Mouse (Mus musculus): Measurements from ENCODE around the gene Rasa4.
"Not testable (repeated sequence)": the region's sequence is repeated elsewhere in the genome, so short reads cannot be mapped to it uniquely, and the experiment has no call there.

Rasa4 gene

GRCm38 (mm10) chr5:136069411-136069810, 14.3 kb upstream of the Rasa4 start:
- no peak for DNase-seq

GRCm38 (mm10) chr5:136073051-136073450, 10.7 kb upstream of the Rasa4 start:
- no peak for DNase-seq

GRCm38 (mm10) chr5:136073526-136073925, 10.2 kb upstream of the Rasa4 start:
- no peak for DNase-seq

GRCm38 (mm10) chr5:136075076-136075475, 8.6 kb upstream of the Rasa4 start:
- no peak for DNase-seq

- no peak for DNase-seq
Observed at GRCm38 (mm10) chr5:136076284-136076683, 7.4 kb upstream of the Rasa4 start.

GRCm38 (mm10) chr5:136077001-136077550, 6.6 kb upstream of the Rasa4 start:
- no peak for DNase-seq

GRCm38 (mm10) chr5:136078136-136078535, 5.6 kb upstream of the Rasa4 start:
- no peak for DNase-seq

DNA sequence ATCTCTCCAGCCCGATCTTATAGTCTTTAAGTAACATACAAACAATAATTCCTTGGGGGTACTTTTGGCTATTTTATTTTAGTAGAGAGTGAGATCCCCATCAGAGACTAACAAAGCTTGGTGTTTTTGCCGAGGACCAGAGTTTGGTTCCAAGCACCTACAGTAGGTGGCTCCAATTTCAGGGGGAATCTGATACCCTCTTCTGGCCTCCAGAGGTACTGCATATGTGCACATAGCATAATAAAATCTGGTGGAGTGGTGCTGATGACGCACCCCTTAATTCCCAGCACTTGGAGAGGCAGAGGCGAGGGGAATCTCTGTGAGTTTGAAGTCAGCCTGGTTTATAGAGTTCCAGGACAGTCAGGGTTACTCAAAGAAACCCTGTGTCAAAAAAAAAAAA, 1.4 kb upstream of the Rasa4 start:
- no peak for DNase-seq

DNA sequence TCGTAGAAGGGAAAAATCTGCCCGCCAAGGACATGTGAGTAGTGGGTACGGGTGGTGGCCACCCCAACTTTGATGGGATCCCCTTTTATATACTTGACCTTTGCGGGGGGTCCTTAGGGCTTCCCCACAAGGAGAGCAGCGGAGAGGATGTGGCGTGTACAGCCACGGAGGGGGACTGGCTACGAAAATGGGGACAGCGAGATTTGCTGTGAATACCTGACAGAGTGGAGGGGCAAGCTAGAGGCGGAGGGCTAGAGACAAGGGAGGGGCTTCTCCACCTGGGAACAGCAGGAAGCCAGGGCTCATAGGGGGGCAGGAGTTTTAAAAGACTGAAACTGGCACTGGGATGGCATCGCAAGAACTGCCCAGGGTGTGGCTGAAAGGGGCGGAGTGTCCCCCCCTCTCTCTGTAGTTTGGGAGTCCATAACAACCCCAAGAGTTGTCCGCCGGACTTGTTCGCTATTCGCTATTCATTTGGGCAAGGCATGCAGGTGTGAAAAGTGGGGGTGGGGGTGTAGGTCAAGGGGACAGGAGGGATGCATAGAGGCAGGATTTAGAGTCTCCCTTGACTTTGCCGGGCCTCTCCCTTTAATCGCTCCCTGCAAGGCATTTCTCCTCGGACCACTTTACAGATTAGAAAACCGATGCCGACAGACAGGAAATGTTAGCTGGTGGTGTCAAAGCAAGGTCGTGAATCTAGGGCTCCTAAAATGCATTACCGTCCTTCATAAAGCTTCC, 597 bp downstream of the Rasa4 start:
- DNase-seq = no peak

DNA sequence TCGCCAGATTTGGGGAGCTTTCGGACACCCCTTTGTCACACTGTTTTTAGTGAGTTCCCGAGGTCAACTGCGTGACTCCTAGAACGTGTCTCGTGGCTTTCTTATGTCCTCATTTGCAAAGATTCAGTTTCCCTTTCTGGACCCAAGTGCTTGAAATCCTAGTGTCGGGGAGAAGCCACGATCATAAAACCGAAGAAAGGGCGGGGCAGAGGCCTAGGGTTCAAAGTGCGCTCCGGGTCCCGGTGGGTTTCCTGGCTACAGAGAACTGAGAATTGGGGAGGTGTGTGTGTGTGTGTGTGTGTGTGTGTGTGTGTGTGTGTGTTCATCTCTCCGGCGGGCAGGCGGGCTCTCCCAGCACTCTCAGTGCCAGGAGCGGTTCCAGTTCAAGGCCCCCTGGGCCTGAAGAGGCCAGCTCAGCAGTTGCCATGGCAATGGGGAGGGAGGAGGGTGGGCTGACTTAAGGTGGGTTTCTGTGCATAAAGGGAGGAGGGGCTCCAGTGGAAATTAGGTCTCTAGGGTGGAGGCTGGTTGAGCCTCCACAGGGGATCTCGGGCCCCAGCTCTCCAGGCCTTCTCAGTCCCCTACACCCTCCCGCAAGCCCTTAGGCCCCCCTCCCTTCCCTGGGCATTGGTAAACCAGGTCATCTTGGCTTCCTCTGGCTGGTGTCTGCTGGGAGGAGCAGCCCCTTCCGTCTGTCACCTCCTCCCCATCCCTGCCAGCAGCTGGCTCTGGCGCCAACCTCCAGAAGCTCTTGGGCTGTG, 1.4 kb downstream of the Rasa4 start:
- DNase-seq = peak; percentile 51 to 63

- no peak for DNase-seq
Observed at GRCm38 (mm10) chr5:136086290-136086689, 2.6 kb downstream of the Rasa4 start.

GRCm38 (mm10) chr5:136088821-136089575, 5.3 kb downstream of the Rasa4 start:
- DNase-seq = no peak

DNA sequence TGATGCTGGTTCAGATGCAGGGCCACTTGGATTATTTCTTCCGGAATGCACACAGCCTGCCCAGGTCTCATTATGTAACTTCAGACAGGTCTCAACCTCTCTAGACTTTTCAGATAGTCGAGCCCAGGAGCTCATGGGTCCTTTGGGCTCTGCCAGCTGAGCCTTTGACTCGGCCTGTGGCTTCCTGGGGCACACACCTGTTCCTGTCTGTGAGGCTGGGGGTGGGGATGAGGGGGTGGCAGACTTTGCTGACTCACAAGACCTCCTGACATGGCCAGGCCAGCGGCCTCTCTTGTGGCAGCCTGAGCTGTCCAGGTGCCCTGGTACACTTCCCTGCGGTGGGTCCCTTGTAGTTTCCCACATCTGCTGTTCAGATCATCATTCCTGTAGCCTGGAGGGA, 8.2 kb downstream of the Rasa4 start:
- DNase-seq = peak; percentile 54 to 74

DNA sequence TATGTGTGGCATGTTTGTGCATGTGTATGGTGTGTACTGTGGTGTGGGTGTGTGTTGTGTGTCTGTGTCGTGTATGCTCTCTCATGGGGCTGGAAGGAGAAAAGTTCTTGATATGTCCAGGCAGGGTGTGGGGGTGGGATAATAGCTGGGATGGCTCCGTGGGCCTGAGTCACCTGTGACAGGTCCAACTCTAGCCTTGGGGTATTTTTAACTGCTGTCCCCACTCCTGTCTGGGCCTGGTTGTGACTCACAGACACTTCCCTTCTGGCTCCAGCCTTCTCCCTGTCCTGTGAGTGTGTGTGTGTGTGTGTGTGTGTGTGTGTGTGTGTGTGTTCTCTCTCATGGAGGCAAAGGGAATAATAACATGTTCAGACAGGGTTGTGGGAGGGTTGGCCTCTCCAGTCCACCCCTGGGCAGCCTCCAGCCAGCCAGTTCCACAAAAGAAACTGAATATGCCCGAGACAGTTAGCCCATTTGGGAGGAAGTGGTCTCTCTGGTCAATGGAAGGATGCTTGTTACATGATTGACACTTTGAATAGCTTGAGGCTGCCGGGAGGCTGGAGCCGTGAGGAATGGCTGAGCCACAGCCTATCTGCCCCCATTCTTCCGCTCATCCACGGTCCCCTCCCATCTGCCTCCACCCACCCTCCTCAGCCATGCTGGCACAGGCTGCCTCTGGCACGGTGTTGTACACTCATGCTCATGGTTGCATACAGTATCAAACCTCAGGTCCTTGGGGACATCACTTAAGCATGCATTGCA, 10.7 kb downstream of the Rasa4 start:
- DNase-seq = no peak

DNA sequence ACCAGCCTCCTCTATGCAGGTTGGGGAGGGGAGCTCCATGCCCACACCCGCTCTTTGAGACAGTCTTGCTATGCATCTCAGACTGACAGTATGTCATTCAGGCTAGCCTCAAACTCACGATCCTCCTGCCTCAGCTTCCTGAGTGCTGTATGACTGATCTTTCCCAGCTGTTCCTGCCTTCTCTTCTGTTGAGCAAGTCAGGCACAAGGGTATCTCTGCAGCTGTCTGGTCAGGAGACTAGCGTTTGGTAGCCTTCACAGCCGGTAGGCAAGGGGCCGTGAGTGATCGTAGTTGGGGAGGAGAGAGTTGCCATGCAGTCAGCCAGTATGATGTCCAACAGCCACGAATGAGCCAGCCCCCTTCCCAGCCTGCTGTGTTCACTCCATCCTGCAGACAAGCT, 11.4 kb downstream of the Rasa4 start:
- no peak for DNase-seq

DNA sequence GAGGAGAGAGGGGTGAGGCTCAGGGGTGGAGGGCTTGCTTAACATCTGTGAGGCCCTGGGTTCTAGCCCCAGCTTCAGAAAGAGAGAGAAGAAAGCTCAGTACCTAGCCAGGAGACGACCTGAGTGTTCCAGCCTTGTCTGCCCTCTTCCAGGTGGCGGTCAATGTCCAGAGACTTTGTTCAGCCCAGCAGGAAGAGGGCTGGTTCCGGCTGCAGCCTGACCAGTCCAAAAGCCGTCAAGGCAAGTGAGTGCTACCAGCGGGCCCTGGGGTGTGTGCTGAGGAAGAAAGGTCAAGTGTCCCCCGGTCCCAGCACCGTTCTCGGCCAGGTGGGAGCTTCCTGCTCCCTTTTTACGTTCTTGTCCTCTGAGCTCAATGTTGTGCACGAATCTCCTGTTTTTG, 14.8 kb downstream of the Rasa4 start:
- DNase-seq = no peak

DNA sequence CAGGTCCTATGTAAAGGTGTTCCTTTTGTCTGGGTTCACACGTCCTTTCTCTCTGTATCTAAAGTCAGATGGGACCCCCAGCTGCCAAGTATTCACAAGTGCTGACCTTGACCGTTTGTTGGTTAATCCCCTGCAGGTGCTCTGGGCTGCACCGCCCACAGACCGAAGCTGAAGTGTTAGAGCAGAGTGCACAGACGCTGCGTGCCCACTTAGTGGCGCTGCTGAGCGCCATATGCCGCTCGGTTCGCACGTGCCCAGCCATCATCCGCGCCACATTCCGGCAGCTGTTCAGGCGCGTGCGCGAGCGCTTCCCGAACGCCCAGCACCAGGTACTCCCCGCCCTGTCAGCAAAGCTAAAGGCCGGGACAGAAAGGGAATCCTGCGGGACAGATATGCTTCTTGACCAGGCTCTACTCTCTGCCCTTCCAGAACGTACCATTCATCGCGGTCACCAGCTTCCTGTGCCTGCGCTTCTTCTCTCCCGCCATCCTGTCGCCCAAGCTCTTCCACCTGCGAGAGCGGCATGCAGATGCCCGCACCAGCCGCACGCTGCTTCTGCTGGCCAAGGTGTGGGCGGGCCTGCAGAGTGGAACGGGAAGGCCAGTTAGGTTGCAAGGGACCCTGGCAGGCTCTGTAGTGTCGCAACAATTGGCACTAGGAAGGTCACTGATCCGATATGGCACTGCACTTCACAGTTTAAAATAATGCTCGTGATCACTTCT, 18.5 kb downstream of the Rasa4 start:
- peak; percentile 71 to 80 for DNase-seq

- DNase-seq = no peak
Observed at GRCm38 (mm10) chr5:136104511-136104910, 20.8 kb downstream of the Rasa4 start.

- no peak for DNase-seq
Observed at GRCm38 (mm10) chr5:136108486-136108885, 24.8 kb downstream of the Rasa4 start.

GRCm38 (mm10) chr5:136109042-136109441, 25.3 kb downstream of the Rasa4 start:
- DNase-seq = no peak

DNA sequence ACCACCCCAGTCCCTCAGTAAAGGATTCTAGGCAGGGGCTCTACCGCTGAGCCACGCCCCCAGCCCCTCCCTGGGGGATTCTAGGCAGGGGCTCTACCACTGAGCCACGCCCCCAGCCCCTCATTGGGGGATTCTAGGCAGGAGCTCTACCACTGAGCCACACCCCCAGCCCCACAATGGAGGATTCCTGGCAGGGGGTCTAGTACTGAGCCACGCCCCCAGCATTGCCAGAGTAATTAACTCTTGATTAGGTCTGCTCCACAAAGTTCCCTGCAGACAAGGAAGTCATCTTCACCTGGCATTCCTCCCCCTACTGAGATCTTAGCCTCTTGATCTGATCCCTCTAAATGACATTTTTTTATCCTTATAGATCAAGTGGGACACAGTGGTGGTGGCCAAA, 29.8 kb downstream of the Rasa4 start:
- DNase-seq = not testable (repeated sequence)
